Mouse (Mus musculus) liver, postnatal 0 days (tissue): ENCODE data around the gene Hpcal1. TPM values are rescaled to one million over a fixed set of nuclear protein-coding genes. Genes with fewer than 3 reads are reported as not detected.
A peak's percentile ranks its signal among the peaks of the same experiment; 100 is the strongest.

Experiments
- ATAC-seq: fragments of 200-750 bp; cut with Nextera tagmentation; 2 replicates; pipeline ENCODE4 v1.8.0; 2017; ENCODE audit warnings: mild to moderate bottlenecking, moderate library complexity
- DNase-seq: peaks from one replicate; pipeline ENCODE4 v3.0.0-alpha.2; 2016
- H3K27ac ChIP-seq: fragments of 300-500 bp; sonication (generic); 2 replicates; pipeline ENCODE4 v1.5.1; 2014; ENCODE audit warnings: antibody characterized with exemption, moderate library complexity, mild to moderate bottlenecking, low read depth
- H3K27me3 ChIP-seq: fragments of 300-500 bp; sonication (generic); 2 replicates; pipeline ENCODE4 v1.6.1; 2014; ENCODE audit warnings: low read length, control low read depth, mixed read lengths; ENCODE audit not compliant: insufficient read depth
- H3K36me3 ChIP-seq: fragments of 300-500 bp; sonication (generic); replicated peaks from 2 replicates; pipeline ENCODE4 v1.6.1; 2014; ENCODE audit warnings: mild to moderate bottlenecking, control low read depth, low read length, moderate library complexity, mixed read lengths; ENCODE audit not compliant: insufficient read depth
- H3K4me1 ChIP-seq: fragments of 300-500 bp; sonication (generic); 2 replicates; pipeline ENCODE4 v1.6.1; 2014; ENCODE audit warnings: antibody characterized with exemption, mild to moderate bottlenecking, control low read depth; ENCODE audit not compliant: insufficient read depth
- H3K4me2 ChIP-seq: fragments of 300-500 bp; sonication (generic); 2 replicates; pipeline ENCODE4 v1.6.1; 2014; ENCODE audit warnings: low read depth, mild to moderate bottlenecking, low read length, moderate library complexity, mixed read lengths
- H3K4me3 ChIP-seq: fragments of 300-500 bp; sonication (generic); 2 replicates; pipeline ENCODE4 v1.5.1; 2014; ENCODE audit warnings: low read depth, low read length
- H3K9ac ChIP-seq: fragments of 300-500 bp; sonication (generic); replicated peaks from 2 replicates; pipeline ENCODE4 v1.6.1; 2014; ENCODE audit warnings: mild to moderate bottlenecking, moderate library complexity
- H3K9me3 ChIP-seq: fragments of 300-500 bp; sonication (generic); 2 replicates; pipeline ENCODE4 v1.6.1; 2016; ENCODE audit warnings: mild to moderate bottlenecking, control low read depth, low read length, mixed read lengths
- CTCF ChIP-seq: sonication (generic); IDR thresholded peaks from 2 replicates; pipeline ENCODE4 v1.5.1; 2016; ENCODE audit warnings: antibody characterized with exemption, low read depth
- EP300 ChIP-seq: IDR thresholded peaks from 2 replicates; pipeline ENCODE4 v1.6.1; 2016; ENCODE audit warnings: antibody characterized with exemption, low read depth, mild to moderate bottlenecking
- WGBS: fragments of 180-500 bp; shearing (Covaris S2); extraction: QIAGEN DNeasy Blood & Tissue Kit; methylation state at CpG from one replicate; pipeline ENCODE4 v1.1.7; 2014; ENCODE audit not compliant: insufficient replicate concordance; 5-methylcytosine and 5-hydroxymethylcytosine counted together
- polyA plus RNA-seq: library from polyadenylated mRNA; unstranded; fragments of >200 nt; fragmentation: Nextera tagmentation; extraction: Ambion mirVana; gene quantifications from 2 replicates; pipeline ENCODE4 v1.2.1, GENCODE M21; 2015

Gene Hpcal1
- polyA plus RNA-seq, 1 experiment from 2014 or later, result 20.8 TPM

GRCm38 (mm10) chr12:17679571-17679970, 11.1 kb upstream of the Hpcal1 start:
- Histone ChIP-seq H3K9ac (no peak overlapping the region), H3K9me3 (no peaks in the 10 kb centered on the region), H3K4me3 (no peak overlapping the region), H3K4me1 (peaks cover 4% of the 10 kb centered on the region; the same call in 1 of the 2 replicates), H3K27me3 (no peaks in the 10 kb centered on the region), H3K36me3 (no peaks in the 10 kb centered on the region), H3K4me2 (no peak overlapping the region), H3K27ac (peak overlapping the region; percentile 57; the same call in 1 of the 2 replicates)
- ATAC-seq (peak; percentile 55), DNase-seq (no peak)
- TF ChIP-seq EP300, result no peak
- no peak for TF ChIP-seq CTCF
- WGBS, result 62% methylated on average over 4 of the region's 4 CpGs

DNA sequence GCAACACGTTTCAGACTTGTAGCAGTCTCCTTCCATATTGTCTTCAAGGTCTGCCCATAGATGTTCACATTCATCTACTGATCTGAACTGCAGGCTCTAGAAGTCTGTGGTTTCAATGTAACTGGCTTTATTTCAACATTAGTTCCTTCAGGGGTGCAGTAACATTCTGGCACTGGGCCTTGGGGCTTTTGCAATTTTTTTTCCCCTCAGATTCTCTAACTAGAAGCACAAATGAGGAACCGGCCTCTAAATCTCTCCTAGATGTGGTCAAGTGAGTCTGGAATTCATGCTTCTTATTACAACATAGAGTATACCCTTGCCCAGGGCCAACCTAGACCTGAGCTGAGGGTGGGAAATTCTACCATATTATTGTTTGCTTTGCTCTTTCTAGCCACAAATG, 8.5 kb upstream of the Hpcal1 start:
- Histone ChIP-seq H3K4me2 (no peak overlapping the region), H3K9ac (no peak overlapping the region), H3K27me3 (no peaks in the 10 kb centered on the region), H3K27ac (peak overlapping the region; percentile 34; the same call in 1 of the 2 replicates), H3K9me3 (no peaks in the 10 kb centered on the region), H3K36me3 (no peaks in the 10 kb centered on the region), H3K4me1 (peaks cover 4% of the 10 kb centered on the region; the same call in 1 of the 2 replicates), H3K4me3 (no peak overlapping the region)
- TF ChIP-seq EP300 (0 out of 2 replicates have a peak, but pooled peaks have one; percentile 19), CTCF (no peak)
- peak; percentile 64 for ATAC-seq
- WGBS, result 54% methylated on average over 2 of the region's 2 CpGs
- DNase-seq, result peak; percentile 31

DNA sequence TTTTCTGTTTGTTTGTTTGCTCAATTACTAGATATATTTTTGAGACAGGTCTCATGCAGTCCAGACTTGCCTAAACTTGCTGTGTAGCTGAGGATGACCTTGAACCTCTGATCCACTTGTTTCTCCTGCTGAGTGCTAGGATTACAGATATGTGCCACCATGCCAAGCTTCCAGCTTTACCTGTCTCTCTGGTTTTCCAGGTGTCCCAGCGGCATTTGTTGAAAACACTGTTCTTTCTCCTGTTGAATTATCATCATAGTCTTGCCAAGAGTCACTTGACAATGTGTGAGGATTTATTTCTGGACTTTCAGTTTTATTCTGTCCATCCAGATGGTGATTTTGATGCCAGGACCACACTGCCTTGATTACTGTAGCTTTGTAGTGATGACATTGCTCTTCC, 6.3 kb upstream of the Hpcal1 start:
- peaks cover 4% of the 10 kb centered on the region; the same call in 1 of the 2 replicates for H3K4me1 ChIP-seq
- no peak overlapping the region for H3K4me3 ChIP-seq
- no peak overlapping the region for H3K4me2 ChIP-seq
- DNase-seq (no peak), ATAC-seq (no peak)
- no peaks in the 10 kb centered on the region for H3K27me3 ChIP-seq
- H3K27ac ChIP-seq, result no peak overlapping the region
- TF ChIP-seq EP300 (no peak), CTCF (no peak)
- no peak overlapping the region for H3K9ac ChIP-seq
- no peaks in the 10 kb centered on the region for H3K36me3 ChIP-seq
- H3K9me3 ChIP-seq, result no peaks in the 10 kb centered on the region
- WGBS, result 83% methylated on average over 1 of the region's 1 CpGs

- H3K27me3 ChIP-seq, result no peaks in the 10 kb centered on the region
- no peaks in the 10 kb centered on the region for H3K36me3 ChIP-seq
- no peak for ATAC-seq
- H3K4me3 ChIP-seq, result no peak overlapping the region
- no peak overlapping the region for H3K4me2 ChIP-seq
- H3K9ac ChIP-seq, result no peak overlapping the region
- H3K9me3 ChIP-seq, result no peaks in the 10 kb centered on the region
- 77% methylated on average over 2 of the region's 2 CpGs for WGBS
- TF ChIP-seq CTCF (no peak), EP300 (no peak)
- DNase-seq, result no peak
- H3K27ac ChIP-seq, result no peak overlapping the region
- H3K4me1 ChIP-seq, result peaks cover 7% of the 10 kb centered on the region; the same call in 1 of the 2 replicates
Observed at GRCm38 (mm10) chr12:17686116-17686515, 4.5 kb upstream of the Hpcal1 start.

- Histone ChIP-seq H3K9me3 (no peaks in the 10 kb centered on the region), H3K9ac (no peak overlapping the region), H3K4me3 (no peak overlapping the region), H3K36me3 (no peaks in the 10 kb centered on the region), H3K27ac (no peak overlapping the region), H3K27me3 (no peaks in the 10 kb centered on the region), H3K4me1 (peaks cover 15% of the 10 kb centered on the region), H3K4me2 (no peak overlapping the region)
- DNase-seq (no peak), ATAC-seq (no peak)
- WGBS, result 89% methylated on average over 3 of the region's 3 CpGs
- no peak for TF ChIP-seq EP300
Observed at GRCm38 (mm10) chr12:17688913-17689312, 1.7 kb upstream of the Hpcal1 start.

- TF ChIP-seq EP300 (no peak), CTCF (no peak)
- DNase-seq (no peak), ATAC-seq (peak; percentile 90)
- Histone ChIP-seq H3K36me3 (no peaks in the 10 kb centered on the region), H3K27me3 (no peaks in the 10 kb centered on the region), H3K9ac (peak overlapping the region; percentile 77), H3K4me1 (peaks cover 26% of the 10 kb centered on the region), H3K9me3 (no peaks in the 10 kb centered on the region), H3K4me3 (peak overlapping the region; percentile 81), H3K27ac (peak overlapping the region; percentile 73), H3K4me2 (peak overlapping the region; percentile 79)
- 7% methylated on average over 20 of the region's 20 CpGs for WGBS
Observed at GRCm38 (mm10) chr12:17689931-17690563, 609 bp upstream of the Hpcal1 start.
